Mouse (Mus musculus) hematopoietic stem cell, adult 5-6 weeks (primary cell): ENCODE data around the gene Gm20914. TPM values are rescaled to one million over a fixed set of nuclear protein-coding genes. Genes with fewer than 3 reads are reported as not detected.
"Not testable (repeated sequence)": the region's sequence is repeated elsewhere in the genome, so short reads cannot be mapped to it uniquely, and the experiment has no call there.

Source experiments
- ATAC-seq, 2 experiments: fragments of 125-278 bp in 1 of 2; replicated peaks in 1 of 2; 2 replicates each; pipeline ENCODE4 v1.8.0; 2016 to 2017; ENCODE audit warnings: inconsistent platforms in 2 of 2, mild to moderate bottlenecking in 2 of 2, moderate number of reproducible peaks in 2 of 2, low read depth in 1 of 2, moderate TSS enrichment in 1 of 2; ENCODE audit not compliant: low FRiP score in 2 of 2, poor library complexity in 2 of 2, severe bottlenecking in 2 of 2, insufficient read depth in 1 of 2, low TSS enrichment in 1 of 2
- total RNA-seq: library from RNA; stranded (forward); fragments of 172-1452, 232-1000 nt; gene quantifications from 2 replicates; pipeline ENCODE4 v1.2.3, GENCODE M21; 2017

Gene Gm20914
- not detected in 2 replicates for total RNA-seq

DNA sequence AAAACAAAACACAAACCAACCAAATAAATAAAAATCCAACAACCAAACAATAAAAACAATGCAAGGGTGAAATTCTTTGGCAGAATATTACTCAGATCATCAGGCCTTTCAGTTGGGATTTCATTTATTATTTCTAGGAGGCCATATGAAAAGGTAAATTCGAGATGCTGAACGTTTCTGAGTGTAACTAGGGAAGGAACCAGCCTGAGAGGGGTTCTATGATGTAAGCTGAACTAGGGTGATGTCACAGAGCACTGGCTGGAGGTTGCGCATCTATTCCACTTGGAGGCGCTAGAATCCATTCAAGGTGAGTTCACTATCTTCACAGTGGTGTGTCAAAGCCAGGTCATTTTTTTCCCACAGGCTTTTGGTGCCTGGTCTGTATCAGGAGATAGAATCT lies at the start of gene Gm20914:
Gene Gm20914, plus strand, starts transcription at position 301 of the 400 bp plus-strand sequence.
- ATAC-seq, result not testable (repeated sequence)

Other genes with a start within 250 kb of the Gm20914 start
- not detected in 2 replicates for gene Gm21854, start 69.0 kb upstream of the Gm20914 start, total RNA-seq
- not detected in 2 replicates for gene Gm28171, start 67.4 kb downstream of the Gm20914 start, total RNA-seq
- not detected in 2 replicates for gene Gm21778, start 216.5 kb downstream of the Gm20914 start, total RNA-seq